Mouse (Mus musculus) left cerebral cortex, adult 11 months (tissue): ENCODE measurements at regions not wholly inside any gene's neighbourhood (a gene's known extent, or its start where the extent isn't known, plus 50 kb on each side); places are given as distances from the start of the nearest gene placed in this dataset.

Experiments used
- DNase-seq: peaks from one replicate; pipeline ENCODE4 v3.0.0; 2022; ENCODE audit warnings: low spot score

- no peak for DNase-seq
These were observed 157.2 kb downstream of the Cog6 start for GRCm38 (mm10) chr3:52859848-52860247.

- no peak for DNase-seq
These were observed 157.7 kb downstream of the Cog6 start for GRCm38 (mm10) chr3:52859266-52859825.

- no peak for DNase-seq
These were observed 158.8 kb downstream of the Cog6 start for GRCm38 (mm10) chr3:52858259-52858658.

GRCm38 (mm10) chr3:52857076-52857475 is 160.0 kb downstream of the Cog6 start:
- DNase-seq, result no peak

- DNase-seq, result no peak
These were observed 162.5 kb downstream of the Cog6 start for GRCm38 (mm10) chr3:52854560-52854959.

GRCm38 (mm10) chr3:52853126-52853525 is 163.9 kb downstream of the Cog6 start:
- DNase-seq, result no peak

- DNase-seq, result no peak
These were observed 171.9 kb downstream of the Cog6 start for GRCm38 (mm10) chr3:52845166-52845565.

- DNase-seq, result peak; percentile 69
These were observed 173.0 kb downstream of the Cog6 start for GRCm38 (mm10) chr3:52843998-52844397.

GRCm38 (mm10) chr3:52842866-52843425 is 174.1 kb downstream of the Cog6 start:
- DNase-seq, result no peak

- DNase-seq, result no peak
These were observed 176.7 kb downstream of the Cog6 start for GRCm38 (mm10) chr3:52840160-52840953.

GRCm38 (mm10) chr3:52838020-52838419 is 179.0 kb downstream of the Cog6 start:
- no peak for DNase-seq

- DNase-seq, result peak; percentile 16
These were observed 179.5 kb downstream of the Cog6 start for GRCm38 (mm10) chr3:52837527-52837926.

- no peak for DNase-seq
These were observed 180.3 kb downstream of the Cog6 start for GRCm38 (mm10) chr3:52836780-52837179.

GRCm38 (mm10) chr3:52832421-52832820 is 184.6 kb downstream of the Cog6 start:
- DNase-seq, result no peak

- no peak for DNase-seq
These were observed 185.1 kb downstream of the Cog6 start for GRCm38 (mm10) chr3:52831986-52832385.

- no peak for DNase-seq
These were observed 186.9 kb downstream of the Cog6 start for GRCm38 (mm10) chr3:52830101-52830500.

- DNase-seq, result no peak
These were observed 188.0 kb downstream of the Cog6 start for GRCm38 (mm10) chr3:52829069-52829468.

GRCm38 (mm10) chr3:52828473-52828872 is 188.6 kb downstream of the Cog6 start:
- DNase-seq, result no peak

- no peak for DNase-seq
These were observed 194.2 kb downstream of the Cog6 start for GRCm38 (mm10) chr3:52822848-52823247.

GRCm38 (mm10) chr3:52821450-52821849 is 195.6 kb downstream of the Cog6 start:
- DNase-seq, result no peak

GRCm38 (mm10) chr3:52818401-52818800 is 198.6 kb downstream of the Cog6 start:
- DNase-seq, result no peak

GRCm38 (mm10) chr3:52817416-52817815 is 199.6 kb downstream of the Cog6 start:
- DNase-seq, result no peak

GRCm38 (mm10) chr3:52815497-52815896 is 201.5 kb downstream of the Cog6 start:
- no peak for DNase-seq
